Comparison of ENCODE assay signal across 17 mouse cellular contexts in the genomic region with DNA sequence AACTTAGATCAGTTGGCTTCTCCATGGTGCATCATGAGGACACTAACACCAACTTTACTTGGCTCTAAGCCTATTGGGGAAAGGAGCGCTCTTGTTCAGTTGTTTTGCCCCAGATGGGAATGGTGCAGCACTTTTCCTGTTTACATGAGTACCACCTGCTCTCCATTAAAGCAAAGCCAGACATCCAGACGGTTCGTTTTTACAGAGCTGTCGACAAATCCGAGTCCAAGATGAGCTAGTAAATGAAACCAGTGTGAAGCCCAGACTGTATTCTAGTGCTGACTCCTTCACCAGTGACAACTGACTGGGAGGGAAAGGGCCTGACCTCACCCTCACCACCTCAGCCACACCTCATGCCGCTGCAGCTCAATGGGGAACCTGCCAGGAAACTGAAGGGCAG. TPM values are rescaled to one million over a fixed set of nuclear protein-coding genes. Genes with fewer than 3 reads are reported as not detected.
DNase-seq lines count a peak whose midpoint lies in the region; ATAC-seq and TF ChIP-seq lines count a peak whose summit lies in the region.
"Had no signal": no experiment of that assay in that cellular context is flagged by ENCODE, and none has a peak within 500 bp of the region (broad histone marks: within the 10 kb centered on the region; RNA-seq: fewer than 3 reads in every experiment).

No protein-coding gene starts in this region.

- H3K27ac ChIP-seq in heart, adult 2 months = no peak overlapping the region
- H3K27ac ChIP-seq in ES-Bruce4 (ENCODE audit: insufficient read depth, low read length) = peak overlapping the region; percentile 58
- H3K27ac ChIP-seq in embryonic facial prominence, embryonic 13.5 days = peak overlapping the region; percentile 51
- H3K27ac ChIP-seq in limb, embryonic 11.5 days (replicated peaks; ENCODE audit: low read depth, low read length) = no peak overlapping the region
- H3K27ac ChIP-seq: lung, embryonic 15.5 days had no signal

- no peaks in the 10 kb centered on the region for H3K27me3 ChIP-seq in heart, adult 2 months (ENCODE audit: control insufficient read depth, insufficient read depth, low read length)
- no peaks in the 10 kb centered on the region for H3K27me3 ChIP-seq in ES-Bruce4 (ENCODE audit: control insufficient read depth, insufficient read depth, low read length, poor library complexity, severe bottlenecking)
- H3K27me3 ChIP-seq in embryonic facial prominence, embryonic 13.5 days = no peaks in the 10 kb centered on the region
- H3K27me3 ChIP-seq in limb, embryonic 11.5 days (ENCODE audit: control insufficient read depth, insufficient read depth, low read length) = no peaks in the 10 kb centered on the region
- H3K27me3 ChIP-seq: lung, embryonic 15.5 days had no signal

- H3K36me3 ChIP-seq in heart, adult 2 months (ENCODE audit: control insufficient read depth, insufficient read depth, low read length) = no peaks in the 10 kb centered on the region
- peaks cover 8% of the 10 kb centered on the region for H3K36me3 ChIP-seq in ES-Bruce4 (ENCODE audit: control insufficient read depth, insufficient read depth, low read length, poor library complexity, severe bottlenecking)
- H3K36me3 ChIP-seq in embryonic facial prominence, embryonic 13.5 days = peaks cover 46% of the 10 kb centered on the region
- H3K36me3 ChIP-seq in limb, embryonic 11.5 days (ENCODE audit: control insufficient read depth, insufficient read depth, low read length) = peaks cover 34% of the 10 kb centered on the region

- no peak for ATAC-seq in embryonic facial prominence, embryonic 13.5 days (ENCODE audit: insufficient number of reproducible peaks, insufficient read depth, low FRiP score, low TSS enrichment, low read depth)
- 0 out of 2 replicates have a peak, but pooled peaks have one; percentile 52 for ATAC-seq in limb, embryonic 11.5 days (ENCODE audit: insufficient number of reproducible peaks, low FRiP score, low TSS enrichment, low read depth)
- ATAC-seq in activated CD4-positive, CD25-positive, alpha-beta regulatory T cell, adult 4 months = no peak

- TF ChIP-seq POLR2A in heart, adult 2 months (IDR thresholded peaks at IDR 0.05; ENCODE audit: insufficient read depth, low read depth, low read length) = peak; percentile 22; the same call in 1 of the 2 replicates
- TF ChIP-seq POLR2A in ES-Bruce4 (IDR thresholded peaks at IDR 0.05; ENCODE audit: insufficient read depth, low read length) = no peak

- DNase-seq in heart, adult 2 months = no peak
- DNase-seq in heart, postnatal 25 days (ENCODE audit: low spot score) = no peak
- peak; percentile 51 for DNase-seq in limb, embryonic 11.5 days (ENCODE audit: low spot score)
- no peak for DNase-seq in c-Kit-positive CD71-positive TER-119-positive erythroid progenitor cells, embryonic 14.5 days (ENCODE audit: low spot score)
- DNase-seq in urinary bladder, postnatal 14 days (ENCODE audit: low spot score) = no peak
- DNase-seq: adrenal gland, postnatal 36 days; cerebellum, adult 9-10 months; gastrocnemius, postnatal 25 days; heart, postnatal 36 days; kidney, adult 8-10 months; right cerebral cortex, postnatal 4 days; thymus, adult 18-20 months had no signal

- intact Hi-C loops in heart, adult 2 months (cut with DNase I) = no loop called here
- intact Hi-C loops in heart, postnatal 25 days (cut with DNase I) = no loop called here

- TF ChIP-seq CTCF in heart, adult 2 months (IDR thresholded peaks at IDR 0.05) = no peak
- no peak for TF ChIP-seq CTCF in ES-Bruce4 (IDR thresholded peaks at IDR 0.05; ENCODE audit: low read depth, low read length)

- peaks cover 2% of the 10 kb centered on the region; the same call in 1 of the 2 replicates for H3K4me1 ChIP-seq in heart, adult 2 months (ENCODE audit: control insufficient read depth, insufficient read depth, low read length)
- H3K4me1 ChIP-seq in ES-Bruce4 (ENCODE audit: control insufficient read depth, insufficient read depth, low read length) = no peaks in the 10 kb centered on the region
- peaks cover 24% of the 10 kb centered on the region for H3K4me1 ChIP-seq in embryonic facial prominence, embryonic 13.5 days
- 0 out of 2 replicates have a peak, but pooled peaks cover 5% of the 10 kb centered on the region for H3K4me1 ChIP-seq in limb, embryonic 11.5 days (ENCODE audit: control insufficient read depth, insufficient read depth, low read length)
- H3K4me1 ChIP-seq: lung, embryonic 15.5 days had no signal

- no peak overlapping the region for H3K4me3 ChIP-seq in heart, adult 2 months
- no peak overlapping the region for H3K4me3 ChIP-seq in ES-Bruce4 (ENCODE audit: low read depth, low read length)
- H3K4me3 ChIP-seq in embryonic facial prominence, embryonic 13.5 days = no peak overlapping the region
- H3K4me3 ChIP-seq in limb, embryonic 11.5 days (ENCODE audit: low read depth, low read length) = no peak overlapping the region
- H3K4me3 ChIP-seq: erythroblast, embryonic 14.5 days; lung, embryonic 15.5 days had no signal

- H3K4me2 ChIP-seq in embryonic facial prominence, embryonic 13.5 days = peak overlapping the region; percentile 14; the same call in 1 of the 2 replicates
- H3K4me2 ChIP-seq in limb, embryonic 11.5 days (ENCODE audit: low read depth, severe bottlenecking) = no peak overlapping the region
- H3K4me2 ChIP-seq: lung, embryonic 15.5 days had no signal

- H3K9ac ChIP-seq in heart, adult 2 months (ENCODE audit: low read depth, low read length) = no peak overlapping the region
- no peak overlapping the region for H3K9ac ChIP-seq in ES-Bruce4 (ENCODE audit: low read depth, poor library complexity, severe bottlenecking)
- no peak overlapping the region for H3K9ac ChIP-seq in embryonic facial prominence, embryonic 13.5 days
- H3K9ac ChIP-seq in limb, embryonic 11.5 days (ENCODE audit: low read length) = no peak overlapping the region
- H3K9ac ChIP-seq: lung, embryonic 15.5 days had no signal

- H3K79me2 ChIP-seq in heart, adult 2 months (replicated peaks; ENCODE audit: control insufficient read depth, insufficient read depth, low read length) = no peaks in the 10 kb centered on the region

- TF ChIP-seq EP300 in heart, adult 2 months (IDR thresholded peaks at IDR 0.05; ENCODE audit: insufficient read depth, low read depth, low read length) = no peak
- 0 out of 2 replicates have a peak, but pooled peaks have one; percentile 14 for TF ChIP-seq EP300 in ES-Bruce4 (IDR thresholded peaks at IDR 0.05; ENCODE audit: insufficient read depth, low read depth, low read length)

- no peaks in the 10 kb centered on the region for H3K9me3 ChIP-seq in ES-Bruce4 (replicated peaks; ENCODE audit: control insufficient read depth, insufficient read depth, low read length, poor library complexity, severe bottlenecking)
- H3K9me3 ChIP-seq in embryonic facial prominence, embryonic 13.5 days = no peaks in the 10 kb centered on the region
- no peaks in the 10 kb centered on the region for H3K9me3 ChIP-seq in limb, embryonic 11.5 days (ENCODE audit: control insufficient read depth, low read length)
- H3K9me3 ChIP-seq: lung, embryonic 15.5 days had no signal

- 33% methylated on average over 6 of the region's 6 CpGs for WGBS in heart, adult 2 months
- WGBS in embryonic facial prominence, embryonic 13.5 days = 18% methylated on average over 6 of the region's 6 CpGs
- WGBS in limb, embryonic 11.5 days = 15% methylated on average over 6 of the region's 6 CpGs

RNA-seq across cellular contexts. Expression of a gene that starts 9.9 kb away (rescaled TPM):
- 1 to 10 TPM; 4.3 to 4.8 TPM for total RNA-seq in heart, adult 2 months (2021)
- 7.8 and 8.7 TPM in 2 replicates for polyA plus RNA-seq in heart, adult 2 months (2012; rRNA removed)
- 1 to 10 TPM; 5.9 to 6.8 TPM for total RNA-seq in heart, postnatal 25 days (2021)
- polyA plus RNA-seq in ES-Bruce4 (2011; ENCODE audit: insufficient read depth, insufficient read length, low read depth, missing spikeins) = 22.0 and 22.3 TPM in 2 replicates
- 28.6 and 32.8 TPM in 2 replicates for polyA plus RNA-seq in embryonic facial prominence, embryonic 13.5 days (2015; fragmentation: Nextera tagmentation; extraction: Ambion mirVana)
- polyA plus RNA-seq in limb, embryonic 11.5 days (2014; fragmentation: Nextera tagmentation; extraction: Ambion mirVana) = 33.0 and 35.7 TPM in 2 replicates
- polyA plus RNA-seq in activated CD4-positive, CD25-positive, alpha-beta regulatory T cell, adult 4 months (2017; shearing (Covaris generic)) = 1 to 10 TPM; 4.6 to 6.5 TPM

RNA-seq across cellular contexts. Expression of a gene that starts 10.8 kb away (rescaled TPM):
- 10 to 100 TPM; 34.7 to 37.5 TPM for total RNA-seq in heart, adult 2 months (2021)
- polyA plus RNA-seq in heart, adult 2 months (2012; rRNA removed) = 55.3 and 55.7 TPM in 2 replicates
- total RNA-seq in heart, postnatal 25 days (2021) = 10 to 100 TPM; 36.5 to 39.1 TPM
- polyA plus RNA-seq in ES-Bruce4 (2011; ENCODE audit: insufficient read depth, insufficient read length, low read depth, missing spikeins) = 50.4 and 56.3 TPM in 2 replicates
- 71.1 and 82.2 TPM in 2 replicates for polyA plus RNA-seq in embryonic facial prominence, embryonic 13.5 days (2015; fragmentation: Nextera tagmentation; extraction: Ambion mirVana)
- 49.3 and 50.9 TPM in 2 replicates for polyA plus RNA-seq in limb, embryonic 11.5 days (2014; fragmentation: Nextera tagmentation; extraction: Ambion mirVana)
- 10 to 100 TPM; 20.4 to 24.5 TPM for polyA plus RNA-seq in activated CD4-positive, CD25-positive, alpha-beta regulatory T cell, adult 4 months (2017; shearing (Covaris generic))

RNA-seq across cellular contexts. Expression of a gene that starts 29.0 kb away (rescaled TPM):
- 100 to 1,000 TPM; 160 to 161 TPM for total RNA-seq in heart, adult 2 months (2021)
- 191 and 208 TPM in 2 replicates for polyA plus RNA-seq in heart, adult 2 months (2012; rRNA removed)
- total RNA-seq in heart, postnatal 25 days (2021) = 100 to 1,000 TPM; 142 to 150 TPM
- 193 and 216 TPM in 2 replicates for polyA plus RNA-seq in ES-Bruce4 (2011; ENCODE audit: insufficient read depth, insufficient read length, low read depth, missing spikeins)
- polyA plus RNA-seq in embryonic facial prominence, embryonic 13.5 days (2015; fragmentation: Nextera tagmentation; extraction: Ambion mirVana) = 415 and 422 TPM in 2 replicates
- polyA plus RNA-seq in limb, embryonic 11.5 days (2014; fragmentation: Nextera tagmentation; extraction: Ambion mirVana) = 384 and 395 TPM in 2 replicates
- 100 to 1,000 TPM; 277 to 289 TPM for polyA plus RNA-seq in activated CD4-positive, CD25-positive, alpha-beta regulatory T cell, adult 4 months (2017; shearing (Covaris generic))

RNA-seq across cellular contexts. Expression of a gene that starts 34.6 kb away (rescaled TPM):
- total RNA-seq in heart, adult 2 months (2021) = 10 to 100 TPM; 21.2 to 21.3 TPM
- 30.6 and 31.3 TPM in 2 replicates for polyA plus RNA-seq in heart, adult 2 months (2012; rRNA removed)
- 10 to 100 TPM; 27.6 to 29.7 TPM for total RNA-seq in heart, postnatal 25 days (2021)
- polyA plus RNA-seq in ES-Bruce4 (2011; ENCODE audit: insufficient read depth, insufficient read length, low read depth, missing spikeins) = 2.5 and 3.2 TPM in 2 replicates
- polyA plus RNA-seq in embryonic facial prominence, embryonic 13.5 days (2015; fragmentation: Nextera tagmentation; extraction: Ambion mirVana) = 199 and 251 TPM in 2 replicates
- 117 and 122 TPM in 2 replicates for polyA plus RNA-seq in limb, embryonic 11.5 days (2014; fragmentation: Nextera tagmentation; extraction: Ambion mirVana)
- under 1 TPM; 0.33 to 0.42 TPM for polyA plus RNA-seq in activated CD4-positive, CD25-positive, alpha-beta regulatory T cell, adult 4 months (2017; shearing (Covaris generic))

RNA-seq across cellular contexts. Expression of a gene that starts 42.6 kb away (rescaled TPM):
- 10 to 100 TPM; 22.6 to 29.6 TPM for total RNA-seq in heart, adult 2 months (2021)
- polyA plus RNA-seq in heart, adult 2 months (2012; rRNA removed) = 31.8 and 40.9 TPM in 2 replicates
- 10 to 100 TPM; 21.1 to 22.6 TPM for total RNA-seq in heart, postnatal 25 days (2021)
- polyA plus RNA-seq in ES-Bruce4 (2011; ENCODE audit: insufficient read depth, insufficient read length, low read depth, missing spikeins) = 12.9 and 14.0 TPM in 2 replicates
- 17.4 and 17.8 TPM in 2 replicates for polyA plus RNA-seq in embryonic facial prominence, embryonic 13.5 days (2015; fragmentation: Nextera tagmentation; extraction: Ambion mirVana)
- polyA plus RNA-seq in limb, embryonic 11.5 days (2014; fragmentation: Nextera tagmentation; extraction: Ambion mirVana) = 5.4 and 7.9 TPM in 2 replicates
- polyA plus RNA-seq in activated CD4-positive, CD25-positive, alpha-beta regulatory T cell, adult 4 months (2017; shearing (Covaris generic)) = 10 to 100 TPM; 11.9 to 20.6 TPM

Comparison
In these comparisons a context has a peak if more than half of its experiments do, and no peak if none do; other contexts are left out.
1. H3K27ac ChIP-seq: peak in ES-Bruce4 (single experiment) and embryonic facial prominence, embryonic 13.5 days (single experiment); none in heart, adult 2 months (single experiment) and limb, embryonic 11.5 days (single experiment).